Mouse (Mus musculus) CD4-positive, CD25-positive, alpha-beta regulatory T cell, adult 2 months (primary cell): Measurements from ENCODE around the gene Fastkd1.
"Not testable (repeated sequence)": the region's sequence is repeated elsewhere in the genome, so short reads cannot be mapped to it uniquely, and the experiment has no call there.

Source experiments
- DNase-seq: peaks from one replicate; pipeline ENCODE4 v3.0.0-alpha.2; 2012; ENCODE audit warnings: low read depth, low spot score

Fastkd1 gene

GRCm38 (mm10) chr2:69712981-69713625 lies at the start of gene Fastkd1:
TSS of gene Fastkd1 (minus strand) at chr2:69713516.
- peak; percentile 88 for DNase-seq

GRCm38 (mm10) chr2:69760980-69761379 lies 47.7 kb upstream of the Fastkd1 start:
- no peak for DNase-seq

GRCm38 (mm10) chr2:69745091-69745490 lies 31.8 kb upstream of the Fastkd1 start:
- no peak for DNase-seq

GRCm38 (mm10) chr2:69723519-69723825 lies 10.2 kb upstream of the Fastkd1 start:
- DNase-seq = no peak

DNA sequence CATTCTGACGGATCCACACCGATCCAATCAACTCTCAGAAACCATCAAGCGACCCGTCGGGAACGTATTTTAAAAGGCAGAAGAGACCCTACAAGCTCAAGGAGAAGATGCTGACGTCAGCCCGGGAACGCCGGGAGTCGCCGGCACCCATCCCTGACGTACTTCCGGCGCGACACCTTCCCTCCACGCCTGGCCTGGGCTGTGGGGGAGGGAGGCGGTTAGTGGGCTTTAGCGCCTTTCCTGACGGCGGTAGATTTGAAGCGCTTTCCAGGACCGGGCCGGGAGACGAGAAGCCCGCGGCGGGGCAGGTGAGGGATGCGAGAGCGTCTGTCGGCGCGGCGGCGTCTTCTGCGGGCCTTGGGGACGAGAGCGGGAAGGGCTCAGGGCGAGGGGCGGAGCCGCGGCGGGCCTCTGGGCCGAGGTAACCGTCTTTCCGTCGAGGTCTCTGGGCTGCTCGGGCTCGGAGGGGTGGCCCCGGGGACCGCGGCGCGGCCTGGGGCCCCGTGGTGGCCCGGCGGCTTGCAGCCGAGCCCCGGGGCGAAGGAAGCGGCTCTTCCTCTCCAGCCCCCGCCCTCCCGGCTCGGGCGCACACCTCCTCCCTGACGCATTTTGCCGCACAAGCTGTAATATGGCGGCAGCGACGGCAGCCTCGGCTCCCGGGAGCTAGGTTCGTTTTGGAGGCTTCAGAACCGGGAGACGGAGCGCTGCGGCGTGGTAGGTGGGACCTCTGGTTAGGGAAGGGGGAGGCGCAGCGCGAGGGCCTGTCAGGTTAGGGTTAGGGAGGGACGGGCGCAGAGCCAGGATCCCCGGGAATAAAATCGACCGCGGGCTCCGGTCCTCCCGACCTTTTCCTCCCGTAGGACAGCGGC lies 9.6 kb upstream of the Fastkd1 start:
- peak; percentile 95 for DNase-seq

GRCm38 (mm10) chr2:69722273-69722649 lies 8.9 kb upstream of the Fastkd1 start, which contains the start of gene Ppig:
TSS of gene Ppig (plus strand) at chr2:69722545.
- no peak for DNase-seq

DNA sequence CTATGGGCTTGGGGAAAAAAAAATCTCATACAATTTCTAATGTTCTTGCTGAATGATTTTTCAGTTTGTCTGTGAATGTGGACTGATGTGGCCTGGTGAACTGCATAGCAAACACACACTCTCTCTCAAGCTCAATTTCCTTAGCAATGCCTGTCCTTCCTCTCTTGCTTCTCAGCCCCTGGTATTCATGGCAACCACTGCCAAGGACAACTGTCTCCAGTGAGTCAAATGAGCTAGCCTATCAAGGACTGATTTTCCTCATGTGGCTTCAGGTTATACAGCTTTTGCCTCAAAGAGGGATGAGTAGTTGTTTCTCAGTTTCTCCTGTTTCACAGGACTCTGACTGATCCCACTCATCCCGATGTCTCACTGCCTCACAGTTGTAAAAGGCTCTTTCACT lies 5.8 kb upstream of the Fastkd1 start:
- DNase-seq = no peak

DNA sequence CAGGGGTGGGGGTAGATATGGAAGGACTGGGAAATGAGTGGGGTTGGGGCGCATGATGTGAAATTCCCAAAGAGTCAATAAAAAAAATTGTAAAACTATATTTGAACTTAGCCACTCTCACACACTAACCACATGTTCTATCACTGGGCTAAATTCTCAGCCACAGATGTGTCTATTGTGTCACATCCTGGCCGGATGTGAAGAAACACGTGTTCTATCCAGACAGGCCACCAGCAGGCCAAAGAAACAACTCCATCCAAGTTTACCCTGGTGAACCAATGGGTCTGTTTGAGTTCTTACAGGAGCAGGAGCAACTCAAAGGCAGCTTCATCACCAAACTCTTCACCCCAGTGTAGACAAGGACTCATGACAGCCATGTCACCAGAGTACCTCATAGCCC lies 3.2 kb upstream of the Fastkd1 start:
- no peak for DNase-seq

DNA sequence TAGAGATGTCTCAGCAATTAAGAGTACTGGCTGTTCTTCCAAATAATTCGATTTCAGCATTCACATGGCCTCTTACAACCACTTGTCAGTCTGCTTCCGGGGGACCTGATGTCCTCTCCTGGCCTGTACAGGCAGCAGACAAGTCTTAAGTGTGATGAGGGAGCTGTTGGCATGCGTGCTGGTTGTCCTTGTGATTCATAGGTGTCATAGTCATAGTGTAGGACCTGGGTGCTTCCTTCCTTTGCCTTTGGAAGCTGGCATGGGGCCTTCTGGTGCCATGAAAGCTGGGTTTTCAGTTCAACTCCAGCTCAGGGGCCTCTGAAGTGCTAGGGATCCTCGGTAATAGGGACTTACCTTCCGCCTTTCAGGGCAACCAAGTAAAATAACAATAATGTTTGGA lies 810 bp upstream of the Fastkd1 start:
- DNase-seq = no peak

GRCm38 (mm10) chr2:69713626-69714014 lies 304 bp upstream of the Fastkd1 start:
- DNase-seq = no peak

DNA sequence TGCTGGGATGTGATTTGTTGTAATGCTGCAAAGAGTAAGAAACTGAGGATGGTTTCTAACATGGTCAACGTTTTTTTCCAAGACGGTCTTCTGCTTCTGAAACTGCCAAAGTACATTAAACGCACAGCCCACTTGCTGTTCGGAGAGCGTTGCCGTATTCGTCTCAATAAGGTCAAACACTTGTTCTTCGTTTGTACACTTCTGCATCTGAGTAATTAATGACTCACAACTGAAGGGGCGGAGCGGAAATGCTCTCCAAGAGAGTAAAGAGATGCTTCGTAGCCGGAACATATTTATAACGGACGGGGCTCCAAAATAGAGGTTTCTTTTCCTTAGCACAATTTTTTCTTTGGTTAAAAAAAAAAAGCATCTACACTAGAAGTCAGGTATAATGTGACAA lies 1.1 kb downstream of the Fastkd1 start:
- DNase-seq = peak; percentile 22

DNA sequence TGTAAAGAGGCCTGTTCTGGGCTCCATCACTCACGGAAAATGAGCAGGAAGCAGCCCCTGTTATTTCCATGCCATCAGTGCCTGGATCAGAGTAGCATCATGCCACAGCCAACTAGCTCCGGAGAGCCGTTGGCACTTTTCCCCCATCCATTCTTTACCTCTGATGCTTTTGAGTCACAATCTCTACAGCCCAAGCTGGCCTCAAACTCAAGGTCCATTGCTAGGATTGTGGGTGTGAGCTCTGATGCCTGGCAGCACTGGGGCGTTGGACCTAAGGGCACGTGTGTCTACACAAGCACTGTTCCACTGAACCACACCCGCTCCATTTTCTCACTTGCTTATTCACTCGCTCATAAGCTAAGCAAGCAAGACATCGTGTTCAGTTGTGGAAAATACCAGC lies 12.9 kb downstream of the Fastkd1 start:
- DNase-seq = no peak

DNA sequence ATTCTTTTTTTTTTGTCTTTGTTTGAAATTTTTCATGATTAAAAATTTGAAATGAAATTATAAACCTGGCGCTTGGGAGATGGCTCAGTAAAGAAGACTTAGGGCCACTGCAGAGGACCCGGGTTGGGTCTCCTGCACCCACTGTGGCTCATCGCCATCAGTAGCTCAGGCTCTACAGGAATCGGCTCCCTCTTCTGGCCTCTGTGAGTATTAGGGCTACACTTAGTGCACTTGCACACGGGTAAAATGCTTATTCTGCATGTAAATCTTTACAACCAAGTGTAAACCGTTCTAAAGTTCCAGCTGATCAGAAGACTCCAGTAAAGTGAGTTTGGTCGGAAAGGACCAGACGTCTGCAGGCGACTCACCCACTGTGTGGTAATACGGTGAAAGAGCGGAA lies 19.8 kb downstream of the Fastkd1 start:
- peak; percentile 22 for DNase-seq

DNA sequence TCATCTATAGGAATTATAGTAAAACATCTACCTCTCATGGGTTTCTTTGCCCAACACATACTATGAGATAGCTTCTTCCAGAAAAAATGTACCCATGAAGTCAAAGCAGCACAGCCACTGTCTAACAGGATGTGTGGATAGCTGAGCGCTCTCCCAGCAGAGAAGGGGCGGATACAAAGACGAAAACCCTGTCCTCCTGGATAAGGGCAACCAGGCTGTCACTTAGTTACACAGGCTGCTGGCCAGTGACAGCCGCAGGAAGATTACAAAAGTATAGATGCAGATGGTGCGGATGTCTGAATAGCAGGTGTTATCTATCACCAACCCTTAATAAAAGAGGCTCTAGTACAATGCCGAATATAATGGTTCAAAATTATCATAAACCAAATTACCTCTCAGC lies 22.5 kb downstream of the Fastkd1 start:
- DNase-seq = no peak

DNA sequence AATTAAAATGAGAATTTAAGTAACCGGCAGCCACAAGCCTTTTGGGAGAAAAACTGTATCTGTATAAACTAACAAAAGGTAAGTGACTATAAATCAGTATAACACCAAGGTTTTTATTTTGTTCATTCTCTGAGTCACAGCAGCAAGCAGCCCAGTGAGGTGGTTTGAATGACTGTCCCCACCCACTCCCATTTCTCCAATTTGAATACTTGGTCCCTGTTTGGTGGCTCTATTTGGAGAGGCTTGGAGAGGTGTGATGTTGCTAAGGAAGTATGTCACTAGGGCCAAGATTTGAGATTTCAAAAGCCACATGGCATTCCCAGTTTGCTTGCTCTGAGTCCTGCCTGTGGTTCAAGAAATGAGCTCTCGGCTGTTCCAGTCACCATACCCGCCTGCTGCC lies 23.1 kb downstream of the Fastkd1 start:
- no peak for DNase-seq

DNA sequence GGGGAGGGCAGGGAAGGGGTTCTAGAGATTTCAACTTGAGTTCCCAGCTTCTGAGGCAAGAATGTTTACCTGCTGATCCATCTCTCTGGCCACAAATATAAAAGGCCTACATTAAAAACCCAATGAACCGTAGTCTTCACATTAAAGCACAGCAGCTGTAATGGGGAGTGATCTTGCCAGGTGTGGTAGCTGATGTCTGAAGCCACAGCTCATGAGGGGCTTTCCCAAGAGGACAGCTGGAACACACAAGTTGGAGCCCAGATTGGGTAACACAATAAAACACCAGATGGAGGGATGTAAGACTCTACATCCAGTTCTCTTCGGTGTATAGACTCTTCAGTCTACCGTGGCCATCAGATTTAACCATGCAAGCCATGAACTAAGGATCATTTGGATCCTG lies 28.8 kb downstream of the Fastkd1 start:
- DNase-seq = no peak

- DNase-seq = no peak
Observed at GRCm38 (mm10) chr2:69683036-69683805, 30.1 kb downstream of the Fastkd1 start.

GRCm38 (mm10) chr2:69681931-69682330 lies 31.4 kb downstream of the Fastkd1 start:
- DNase-seq = no peak

GRCm38 (mm10) chr2:69679990-69680389 lies 33.3 kb downstream of the Fastkd1 start:
- DNase-seq = peak; percentile 39

DNA sequence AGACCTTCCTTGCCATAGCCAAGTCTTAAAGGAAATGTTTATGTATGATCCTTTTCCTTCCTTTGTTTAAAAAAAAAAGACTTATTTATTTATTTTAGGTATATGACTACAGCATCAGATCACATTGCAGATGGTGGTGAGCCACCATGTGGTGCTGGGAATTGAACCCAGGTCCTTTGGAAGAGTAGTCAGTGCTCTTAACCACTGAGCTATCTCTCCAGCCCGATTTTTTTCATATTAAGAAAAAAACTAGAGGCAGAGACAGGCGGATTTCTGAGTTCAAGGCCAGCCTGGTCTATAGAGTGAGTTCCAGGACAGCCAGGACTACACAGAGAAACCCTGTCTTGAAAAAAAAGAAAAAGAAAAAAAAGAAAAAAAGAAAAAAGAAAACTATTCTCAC lies 36.1 kb downstream of the Fastkd1 start:
- not testable (repeated sequence) for DNase-seq

GRCm38 (mm10) chr2:69676713-69677112 lies 36.6 kb downstream of the Fastkd1 start:
- peak; percentile 26 for DNase-seq

DNA sequence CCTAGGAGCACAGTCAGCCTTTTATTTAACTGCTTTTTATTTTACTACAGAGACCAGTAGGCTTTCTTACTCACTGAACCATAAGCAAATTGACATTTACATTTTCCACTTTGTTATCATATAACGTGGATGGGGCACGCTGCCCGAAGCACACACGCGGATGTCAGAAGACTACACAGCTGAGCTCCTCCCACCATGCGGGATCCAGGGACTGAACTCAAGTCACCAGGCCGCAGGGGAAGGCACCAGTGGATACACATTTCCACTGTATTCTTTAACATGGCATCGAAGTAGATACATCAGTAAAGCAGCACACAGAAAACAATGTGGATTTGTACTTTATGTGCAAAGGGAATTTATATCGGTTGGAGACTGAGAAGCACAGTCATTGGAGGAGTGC lies 38.0 kb downstream of the Fastkd1 start:
- no peak for DNase-seq

DNA sequence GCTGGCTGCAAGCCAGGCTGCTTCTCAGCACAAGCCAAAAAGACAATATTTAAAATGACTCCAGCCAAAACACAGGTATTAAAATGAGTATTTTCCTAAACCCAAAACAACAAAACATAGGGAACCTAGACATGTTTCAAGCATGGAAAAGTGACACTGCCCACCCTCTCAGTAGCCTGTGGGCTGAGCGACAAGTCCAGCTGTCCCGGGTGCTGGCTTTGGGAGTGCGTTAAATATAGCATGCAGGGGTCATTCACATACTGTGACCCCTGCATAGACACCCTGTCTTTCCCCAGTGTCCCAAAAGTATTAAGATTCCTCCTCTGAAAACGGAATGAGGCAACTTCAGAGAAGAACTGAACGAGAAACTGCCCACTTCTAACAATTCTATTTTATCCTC lies 39.6 kb downstream of the Fastkd1 start:
- DNase-seq = no peak
